Mouse (Mus musculus): Measurements from ENCODE around the gene Gm49661. TPM values are rescaled to one million over a fixed set of nuclear protein-coding genes. Genes with fewer than 3 reads are reported as not detected.

The Gm49661 gene
- total RNA-seq, 2 experiments from 2014 or later, result not detected

DNA sequence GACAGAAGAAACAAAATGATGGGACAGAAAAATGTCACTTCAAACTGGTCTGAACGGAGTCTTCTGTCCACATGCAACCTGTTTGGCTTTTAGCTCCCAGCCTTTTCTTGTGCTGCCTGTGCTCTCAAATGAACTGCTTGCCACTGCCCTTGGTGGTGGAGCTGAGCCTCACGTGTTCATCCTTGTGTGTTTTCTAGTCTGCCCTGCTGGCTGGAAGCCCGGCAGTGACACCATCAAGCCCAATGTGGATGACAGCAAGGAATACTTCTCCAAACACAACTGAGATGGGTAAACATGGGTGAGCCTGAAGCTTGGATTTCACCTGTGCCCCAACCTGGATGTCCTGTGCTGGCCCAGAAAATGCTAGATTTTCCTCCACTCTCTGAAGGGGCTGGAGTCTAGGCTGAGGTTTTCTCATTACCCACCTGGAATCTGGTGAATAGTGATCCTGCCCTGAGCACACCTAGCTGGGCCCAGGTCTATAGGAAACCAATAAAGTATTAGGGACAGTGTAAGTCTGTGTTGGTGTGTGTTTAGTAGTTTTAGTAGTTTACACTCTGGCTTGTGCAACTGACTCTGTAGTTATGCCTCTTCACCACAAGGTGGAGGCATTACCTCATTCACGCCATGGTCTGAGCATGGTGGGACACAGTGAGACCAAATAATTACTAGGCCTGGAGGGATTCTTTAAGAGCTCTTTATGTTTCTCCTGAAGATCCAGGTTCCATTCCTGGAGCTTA is 4.7 kb upstream of the Gm49661 start:
- DNase-seq (ENCODE audit: extremely low spot score in 1 of 2, low spot score in 2 of 2), result no peak
- intact Hi-C loops (cut with DNase I), result loop anchor here (5.0 kb wide), 1 partner anchor 58 kb away; no protein-coding TSS in a partner anchor

- intact Hi-C loops (cut with DNase I), result loop anchor here (5.0 kb wide), 1 partner anchor 59 kb away; no protein-coding TSS in a partner anchor
- DNase-seq (ENCODE audit: extremely low spot score in 1 of 2, low spot score in 2 of 2), result no peak
These were observed 3.8 kb upstream of the Gm49661 start for GRCm38 (mm10) chr8:84973079-84973478.

GRCm38 (mm10) chr8:84970913-84971312 is 1.7 kb upstream of the Gm49661 start:
- DNase-seq (ENCODE audit: extremely low spot score in 1 of 2, low spot score in 2 of 2), result no peak
- intact Hi-C loops (cut with DNase I), result loop anchor here (5.0 kb wide), 1 partner anchor 61 kb away; no protein-coding TSS in a partner anchor

DNA sequence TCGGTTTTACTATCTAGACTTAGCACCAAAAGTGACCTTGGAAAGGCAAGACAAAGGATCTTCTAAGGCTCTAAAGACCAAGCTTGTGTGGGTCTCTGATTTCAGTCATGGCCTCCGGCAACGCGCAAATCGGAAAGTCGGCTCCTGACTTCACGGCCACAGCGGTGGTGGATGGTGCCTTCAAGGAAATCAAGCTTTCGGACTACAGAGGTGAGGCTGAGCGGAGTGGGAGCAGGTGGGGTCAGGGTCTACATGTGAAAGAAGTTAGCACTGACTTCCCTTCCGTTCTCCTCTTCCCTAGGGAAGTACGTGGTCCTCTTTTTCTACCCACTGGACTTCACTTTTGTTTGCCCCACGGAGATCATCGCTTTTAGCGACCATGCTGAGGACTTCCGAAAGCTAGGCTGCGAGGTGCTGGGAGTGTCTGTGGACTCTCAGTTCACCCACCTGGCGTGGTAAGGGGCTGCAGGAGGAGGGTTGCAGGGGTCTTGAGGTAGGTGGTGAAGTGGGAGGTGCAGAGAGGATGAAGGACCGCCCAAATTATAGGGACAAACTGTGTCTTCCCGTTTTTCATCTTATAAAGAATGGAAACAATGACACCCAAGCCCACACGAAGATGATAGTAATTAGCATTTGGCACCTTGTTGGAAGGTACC is 1.0 kb upstream of the Gm49661 start:
- intact Hi-C loops (cut with DNase I), result loop anchor here (5.0 kb wide), 1 partner anchor 62 kb away; no protein-coding TSS in a partner anchor
- DNase-seq (ENCODE audit: extremely low spot score in 1 of 2, low spot score in 2 of 2), result no peak

- intact Hi-C loops (cut with DNase I), result no loop called here
These were observed 583 bp downstream of the Gm49661 start for GRCm38 (mm10) chr8:84968650-84969049.

GRCm38 (mm10) chr8:84967532-84968304 is 1.5 kb downstream of the Gm49661 start:
- DNase-seq (ENCODE audit: extremely low spot score in 1 of 2, low spot score in 2 of 2), result no peak
- intact Hi-C loops (cut with DNase I), result no loop called here

More at GRCm38 (mm10) chr8:84968650-84969049, 583 bp downstream of the Gm49661 start:
- no peak for DNase-seq (ENCODE audit: extremely low spot score in 1 of 2, low spot score in 2 of 2)

DNA sequence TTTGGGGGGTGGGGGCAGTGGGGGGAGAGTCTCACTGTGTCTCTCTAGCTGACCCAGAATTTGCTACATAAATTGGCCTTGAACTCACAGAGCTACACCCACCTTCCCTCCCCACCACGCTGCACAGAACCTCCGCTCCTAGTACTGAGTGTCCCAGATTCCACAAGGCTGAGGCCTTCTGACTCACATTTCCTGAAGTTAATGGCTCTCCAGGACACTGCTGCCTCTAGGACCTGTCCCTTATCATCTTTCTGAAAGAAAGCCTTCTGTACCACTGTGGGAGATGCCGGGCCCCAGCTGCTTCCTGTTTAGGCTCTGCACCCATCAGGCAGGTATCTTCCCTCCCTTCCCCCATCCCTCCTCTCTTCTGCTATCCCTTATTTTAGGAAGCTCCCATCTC is 2.6 kb downstream of the Gm49661 start:
- intact Hi-C loops (cut with DNase I), result no loop called here
- no peak for DNase-seq (ENCODE audit: extremely low spot score in 1 of 2, low spot score in 2 of 2)

GRCm38 (mm10) chr8:84965731-84966291 is 3.4 kb downstream of the Gm49661 start:
- DNase-seq (ENCODE audit: extremely low spot score in 1 of 2, low spot score in 2 of 2), result peak; percentile 92 to 96
- intact Hi-C loops (cut with DNase I), result no loop called here

DNA sequence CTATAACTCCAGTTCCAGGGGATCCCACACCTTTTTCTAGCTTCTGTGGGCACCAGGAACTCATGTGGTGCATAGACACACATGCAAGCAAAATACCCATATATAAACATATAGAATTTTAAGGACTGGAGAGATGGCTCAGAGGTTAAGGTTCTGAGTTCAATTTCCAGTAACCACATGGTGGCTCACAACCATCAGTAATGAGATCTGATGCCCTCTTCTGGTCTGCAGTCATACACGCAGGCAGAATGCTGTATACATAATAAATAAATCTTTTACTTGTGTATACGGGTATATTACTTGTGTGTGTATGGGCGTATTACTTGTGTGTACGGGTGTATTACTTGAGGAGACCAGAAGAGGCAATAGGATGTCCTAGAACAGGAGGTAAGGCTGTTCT is 5.3 kb downstream of the Gm49661 start:
- intact Hi-C loops (cut with DNase I), result no loop called here
- DNase-seq (ENCODE audit: extremely low spot score in 1 of 2, low spot score in 2 of 2), result no peak

DNA sequence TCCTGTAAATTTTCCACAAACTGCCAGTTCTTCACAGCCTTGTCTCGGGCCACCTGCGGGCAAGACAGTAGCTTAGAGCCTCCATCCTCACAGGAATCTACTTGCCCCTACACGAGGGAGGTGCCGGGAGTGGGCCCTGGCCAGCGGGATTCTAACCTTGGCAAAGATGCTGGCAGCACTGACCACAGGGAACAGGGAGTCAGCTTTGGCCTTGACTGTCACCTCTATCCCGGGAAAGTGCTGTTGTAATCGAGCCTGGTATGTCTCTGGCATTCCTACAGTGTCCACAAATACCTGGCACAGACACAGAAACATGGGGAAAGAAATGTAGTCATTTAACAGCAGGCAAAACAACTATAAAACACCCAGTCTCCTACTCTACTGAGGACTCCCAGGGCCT is 9.4 kb downstream of the Gm49661 start:
- intact Hi-C loops (cut with DNase I), result no loop called here

DNA sequence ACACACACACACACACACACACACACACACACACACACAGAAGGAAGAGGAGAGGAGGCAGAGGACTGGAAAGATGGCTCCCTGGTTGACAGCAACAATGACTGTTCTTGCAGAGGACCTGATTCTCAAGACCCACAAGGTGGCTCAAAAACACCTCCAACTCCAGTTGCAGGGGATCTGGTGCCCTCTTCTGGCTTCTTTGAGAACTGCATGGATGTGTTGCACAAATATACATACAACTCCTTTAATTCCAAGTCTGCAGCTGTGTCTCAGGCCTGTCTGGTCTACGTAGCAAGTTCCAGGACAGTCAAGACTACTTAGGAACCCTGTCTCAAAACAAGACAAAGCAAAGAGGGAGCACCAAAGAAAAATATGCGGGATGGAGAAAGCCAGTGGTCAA is 12.5 kb downstream of the Gm49661 start:
- peak in 1 of 2 experiments; percentile 69 for DNase-seq (ENCODE audit: extremely low spot score in 1 of 2, low spot score in 2 of 2)

More for the DNA sequence above, 9.4 kb downstream of the Gm49661 start:
- no peak for DNase-seq (ENCODE audit: extremely low spot score in 1 of 2, low spot score in 2 of 2)

DNA sequence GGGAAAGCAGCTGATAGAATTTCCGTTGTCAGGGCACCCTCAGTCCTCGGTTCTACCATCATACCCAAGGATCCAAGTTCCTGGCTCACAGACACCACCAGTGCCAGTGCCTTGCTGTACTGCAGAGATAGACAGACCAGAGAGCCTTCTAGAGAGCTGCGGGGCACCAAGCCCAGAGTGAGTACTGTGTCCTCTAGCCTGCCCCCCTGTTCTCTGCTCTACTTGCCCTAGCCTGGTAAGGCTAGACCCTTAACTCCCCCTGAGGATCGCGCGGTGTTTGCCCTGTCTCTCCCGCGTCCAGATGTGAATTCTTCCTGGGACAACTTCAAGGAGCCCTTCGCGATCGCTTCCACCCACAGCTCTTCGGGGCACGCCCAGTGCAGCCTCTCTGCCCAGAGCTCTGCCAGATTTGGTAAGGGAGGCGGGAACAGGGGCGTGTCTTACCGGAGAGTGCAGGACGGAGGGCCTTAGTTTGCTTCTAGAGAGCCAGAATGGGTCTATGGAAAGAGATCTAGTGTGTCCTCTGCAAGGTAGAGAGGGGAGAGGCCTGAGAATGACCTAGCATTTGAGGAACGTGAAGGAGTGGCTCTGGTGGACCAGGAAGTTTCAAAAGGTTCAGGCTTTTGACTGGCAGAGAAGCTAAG is 16.5 kb downstream of the Gm49661 start:
- intact Hi-C loops (cut with DNase I), result no loop called here
- no peak for DNase-seq (ENCODE audit: extremely low spot score in 1 of 2, low spot score in 2 of 2)

More for the DNA sequence above, 12.5 kb downstream of the Gm49661 start:
- intact Hi-C loops (cut with DNase I), result no loop called here

DNA sequence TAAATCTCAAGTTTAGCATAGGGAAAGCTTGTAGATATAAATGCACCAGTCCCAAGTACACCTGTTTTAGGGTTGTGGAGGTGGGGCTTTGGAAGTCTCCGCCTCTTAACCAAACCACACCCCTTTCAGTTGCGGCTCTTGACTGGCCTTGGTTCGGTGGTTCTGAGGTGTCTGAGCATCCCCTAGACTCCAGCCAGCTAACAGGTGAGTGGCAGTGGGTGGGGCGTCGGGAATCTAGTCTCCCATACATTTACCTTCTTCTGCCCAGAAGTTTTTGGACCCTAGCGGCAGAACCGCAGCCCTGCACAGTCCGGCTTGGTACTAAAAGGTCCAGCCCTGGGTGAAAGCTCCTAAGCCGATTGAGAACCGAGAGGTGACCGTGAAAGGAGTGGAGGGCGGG is 19.5 kb downstream of the Gm49661 start:
- no peak for DNase-seq (ENCODE audit: extremely low spot score in 1 of 2, low spot score in 2 of 2)
- intact Hi-C loops (cut with DNase I), result no loop called here

- intact Hi-C loops (cut with DNase I), result no loop called here
- DNase-seq (ENCODE audit: extremely low spot score in 1 of 2, low spot score in 2 of 2), result no peak
These were observed 22.0 kb downstream of the Gm49661 start for GRCm38 (mm10) chr8:84947241-84947545.

- intact Hi-C loops (cut with DNase I), result no loop called here
- DNase-seq (ENCODE audit: extremely low spot score in 1 of 2, low spot score in 2 of 2), result peak in 1 of 2 experiments; percentile 44
These were observed 22.5 kb downstream of the Gm49661 start, which contains the start of gene Rtbdn for GRCm38 (mm10) chr8:84946528-84947240. Gene Rtbdn (plus strand): TSS chr8:84946991.

GRCm38 (mm10) chr8:84945633-84946527 is 23.4 kb downstream of the Gm49661 start:
- intact Hi-C loops (cut with DNase I), result no loop called here
- DNase-seq (ENCODE audit: extremely low spot score in 1 of 2, low spot score in 2 of 2), result peak in 1 of 2 experiments; percentile 76

- intact Hi-C loops (cut with DNase I), result no loop called here
- DNase-seq (ENCODE audit: extremely low spot score in 1 of 2, low spot score in 2 of 2), result peak; percentile 80 to 83
These were observed 24.0 kb downstream of the Gm49661 start for GRCm38 (mm10) chr8:84945235-84945632.
